Mouse (Mus musculus): ENCODE results near the gene Gm42791.

Gm42791 gene

DNA sequence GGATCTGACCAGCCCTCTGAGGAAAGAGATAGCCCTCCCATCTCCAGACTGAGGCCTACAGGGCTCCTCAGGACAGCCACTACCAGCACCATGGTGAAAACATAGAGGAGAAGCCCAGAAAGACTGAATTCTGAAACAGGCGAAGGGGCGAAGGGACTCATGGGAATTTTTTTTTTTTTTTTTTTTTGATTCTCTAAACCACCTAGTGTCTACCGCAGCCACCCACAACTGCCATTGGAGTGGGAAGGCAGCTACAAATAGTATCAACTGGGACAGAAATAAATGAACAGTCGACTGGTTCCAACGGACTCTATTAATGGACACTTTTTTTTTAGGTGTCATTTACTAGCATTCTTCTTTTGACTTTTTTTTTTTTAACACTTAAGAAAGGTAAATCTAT lies 43.6 kb downstream of the Gm42791 start:
- DNase-seq: no peak

- DNase-seq: no peak
These were observed 44.9 kb downstream of the Gm42791 start for GRCm38 (mm10) chr5:148950064-148950463.

- DNase-seq: no peak
These were observed 46.4 kb downstream of the Gm42791 start for GRCm38 (mm10) chr5:148948577-148948976.

- no peak for DNase-seq
These were observed 47.5 kb downstream of the Gm42791 start for GRCm38 (mm10) chr5:148947412-148947811.

GRCm38 (mm10) chr5:148946787-148947186 lies 48.2 kb downstream of the Gm42791 start:
- DNase-seq: peak in 1 of 2 experiments; percentile 24

- no peak for DNase-seq
These were observed 49.2 kb downstream of the Gm42791 start for GRCm38 (mm10) chr5:148945735-148946134.

- no peak for DNase-seq
These were observed 50.9 kb downstream of the Gm42791 start for GRCm38 (mm10) chr5:148944024-148944423.

GRCm38 (mm10) chr5:148943444-148943843 lies 51.5 kb downstream of the Gm42791 start:
- DNase-seq: no peak

DNA sequence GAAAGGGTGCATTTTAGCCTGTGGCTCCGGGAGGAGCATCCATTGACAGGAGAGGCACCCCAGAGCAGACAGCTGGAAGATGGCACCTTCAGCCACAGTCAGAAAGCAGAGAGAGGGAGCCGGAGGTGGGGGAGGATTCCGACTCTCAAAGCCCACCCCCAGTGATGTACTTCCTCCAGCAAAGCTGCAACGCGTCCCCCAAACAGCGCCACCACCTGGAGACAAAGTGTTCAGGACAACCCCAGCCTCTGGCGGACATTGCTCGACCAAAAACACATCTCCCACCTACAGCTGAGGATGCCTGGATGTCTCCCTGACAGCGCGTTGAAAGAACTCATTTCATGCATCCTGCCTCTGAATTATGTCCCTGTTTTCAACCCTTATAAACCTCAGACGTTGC lies 52.0 kb downstream of the Gm42791 start:
- DNase-seq: no peak

- no peak for DNase-seq
These were observed 52.6 kb downstream of the Gm42791 start for GRCm38 (mm10) chr5:148942305-148942704.

GRCm38 (mm10) chr5:148941867-148942266 lies 53.1 kb downstream of the Gm42791 start:
- no peak for DNase-seq

GRCm38 (mm10) chr5:148939948-148940382 lies 55.0 kb downstream of the Gm42791 start:
- DNase-seq: no peak

DNA sequence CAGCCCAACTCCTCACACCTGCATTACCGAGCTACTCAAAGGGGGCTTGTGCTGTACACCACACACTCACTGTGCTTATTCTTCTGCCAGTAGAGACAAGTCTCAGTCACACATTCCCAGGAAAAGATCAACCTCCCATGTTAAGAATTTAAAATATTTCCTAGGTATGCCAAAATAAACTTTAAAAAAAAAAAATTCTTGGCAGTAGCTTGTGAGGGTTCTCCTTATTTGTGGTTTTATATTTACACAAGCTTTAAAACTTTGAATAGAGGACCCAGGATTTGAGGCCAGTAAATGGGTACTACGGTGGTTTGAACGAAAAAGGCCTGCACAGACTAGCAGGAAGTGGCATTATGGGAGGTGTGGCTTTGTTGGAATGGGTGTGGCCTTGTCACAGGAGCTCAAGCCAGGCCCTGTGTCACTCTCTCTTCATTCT lies 58.4 kb downstream of the Gm42791 start:
- no peak for DNase-seq

DNA sequence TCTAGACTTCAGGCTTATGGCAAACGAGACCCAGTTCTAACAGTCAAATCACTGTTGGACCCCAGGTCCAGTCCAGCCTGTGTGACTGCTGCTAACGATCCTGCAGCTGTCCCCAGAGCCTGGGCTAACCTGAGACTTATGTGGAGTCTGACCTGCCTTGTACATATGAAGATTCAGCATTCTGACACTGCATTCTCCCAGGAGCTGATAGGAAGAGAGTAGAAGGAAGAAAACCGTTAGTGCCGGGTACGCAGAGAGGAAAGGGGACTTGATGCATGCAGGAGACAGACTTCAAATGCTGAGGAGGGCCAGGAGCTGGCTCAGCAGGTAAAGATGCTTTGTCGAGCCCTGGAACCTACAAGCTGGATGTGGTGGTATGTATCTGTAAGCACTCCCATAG lies 59.1 kb downstream of the Gm42791 start:
- no peak for DNase-seq

DNA sequence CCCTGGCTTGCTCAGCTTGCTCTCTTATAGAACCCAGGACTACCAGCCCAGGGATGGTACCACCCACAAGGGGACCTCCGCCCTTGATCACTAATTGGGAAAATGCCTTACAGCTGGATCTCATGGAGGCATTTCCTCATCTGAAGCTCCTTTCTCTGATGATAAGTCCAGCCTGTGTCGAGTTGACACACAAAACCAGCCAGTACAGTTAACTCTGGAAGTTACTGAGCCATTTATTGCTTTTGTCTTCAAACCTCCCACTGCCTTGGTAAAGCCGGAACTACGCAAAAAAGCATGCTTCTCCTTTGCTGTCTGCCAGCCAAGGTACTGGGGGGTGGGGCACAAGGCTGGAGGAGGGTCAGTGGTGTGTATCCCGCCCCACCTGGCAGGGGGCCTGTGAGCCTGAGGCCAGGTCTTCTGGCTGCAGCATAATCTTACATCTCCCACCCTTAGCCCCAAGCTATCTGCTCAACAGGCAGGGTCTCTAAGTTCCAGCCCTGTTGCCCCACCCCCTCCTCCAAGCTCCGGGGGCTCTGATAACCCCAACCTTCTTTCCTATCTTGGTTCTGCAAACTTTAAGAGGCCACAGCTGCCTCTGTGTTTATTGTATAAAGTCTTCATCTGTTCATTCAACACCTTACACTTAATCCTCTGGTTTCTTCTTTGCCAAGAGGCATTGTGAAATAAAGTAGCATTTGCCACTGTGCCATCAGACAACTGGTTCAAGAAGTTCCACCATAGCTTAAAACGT lies 59.7 kb downstream of the Gm42791 start:
- DNase-seq: no peak

- DNase-seq: no peak
These were observed 60.5 kb downstream of the Gm42791 start for GRCm38 (mm10) chr5:148934457-148934856.

GRCm38 (mm10) chr5:148933767-148934166 lies 61.2 kb downstream of the Gm42791 start:
- no peak for DNase-seq

DNA sequence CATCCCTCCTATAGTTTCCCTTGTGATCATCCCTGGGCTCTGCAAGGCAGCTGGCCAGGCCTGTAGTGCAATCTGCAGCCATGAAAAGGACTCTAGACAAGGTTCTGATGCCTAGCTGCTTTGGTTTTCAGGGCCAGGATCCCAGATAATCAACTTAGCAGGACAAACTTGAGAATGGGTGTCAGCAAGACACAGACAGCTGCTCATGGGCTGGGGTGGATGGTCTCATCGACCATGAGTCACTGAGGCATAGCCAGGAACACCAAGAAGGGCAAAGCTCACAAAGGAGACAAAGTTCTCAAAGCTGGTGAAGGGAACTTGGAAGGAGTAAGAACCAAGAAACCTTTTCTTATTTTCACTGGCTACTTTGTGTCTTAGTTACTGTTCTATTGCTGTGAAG lies 63.6 kb downstream of the Gm42791 start:
- DNase-seq: no peak

DNA sequence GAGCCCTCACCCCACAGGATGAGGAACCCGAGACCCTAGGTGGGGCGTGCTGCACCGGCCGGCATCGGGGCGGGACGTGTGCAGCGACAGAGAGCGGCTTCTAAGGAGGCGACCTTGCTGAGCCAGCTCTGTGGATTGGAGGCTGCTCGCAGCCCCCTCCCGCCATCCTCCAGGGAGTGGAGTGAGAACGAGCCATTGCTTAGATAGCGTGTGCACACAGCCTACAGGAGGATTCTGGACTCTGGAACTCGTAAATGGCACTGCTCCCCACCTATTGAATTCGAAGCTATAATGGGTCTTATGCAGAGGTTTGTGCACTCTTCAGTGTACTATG lies 65.9 kb downstream of the Gm42791 start, which contains the start of gene Katnal1:
Katnal1 (minus strand) TSS at position 205 of the 334 bp plus-strand sequence.
- DNase-seq: no peak

- DNase-seq: peak; percentile 94 to 97
These were observed 66.4 kb downstream of the Gm42791 start for GRCm38 (mm10) chr5:148928382-148929115.

- DNase-seq: no peak
These were observed 67.2 kb downstream of the Gm42791 start for GRCm38 (mm10) chr5:148927717-148928223.

GRCm38 (mm10) chr5:148924586-148924985 lies 70.4 kb downstream of the Gm42791 start:
- DNase-seq: no peak

GRCm38 (mm10) chr5:148924051-148924450 lies 70.9 kb downstream of the Gm42791 start:
- DNase-seq: no peak

DNA sequence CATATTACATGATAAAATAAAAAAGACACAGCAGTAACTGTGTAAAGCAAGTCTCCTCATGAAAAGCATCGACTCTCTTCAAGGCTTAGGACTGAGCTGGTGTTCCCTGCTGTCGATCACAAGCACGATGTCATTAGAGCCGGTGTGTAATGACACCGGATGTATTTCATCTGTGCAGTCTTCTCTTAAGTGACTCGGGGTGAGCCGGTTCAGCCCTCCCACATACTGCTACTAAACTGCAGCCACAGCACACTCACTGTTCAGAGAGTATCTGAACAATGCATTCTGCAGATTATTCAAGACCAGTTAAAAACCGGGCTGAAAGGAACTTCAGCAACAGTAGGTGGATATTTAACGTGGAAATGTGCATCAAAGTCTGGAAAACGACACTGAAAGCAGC lies 71.5 kb downstream of the Gm42791 start:
- no peak for DNase-seq

Measured in cerebellum, adult 18-20 months (tissue).